Mouse (Mus musculus) embryonic fibroblast, embryonic 13.5 days (primary cell): Measurements from ENCODE around the gene Fam189a2.

Source experiments
- CTCF ChIP-seq: IDR thresholded peaks from 2 replicates; pipeline ENCODE4 v1.5.1; 2011; ENCODE audit warnings: mild to moderate bottlenecking, control low read depth, low read length, moderate library complexity, borderline replicate concordance; ENCODE audit not compliant: insufficient read depth
- POLR2A ChIP-seq: IDR thresholded peaks from 2 replicates; pipeline ENCODE4 v1.6.1; 2011; ENCODE audit warnings: low read depth, mild to moderate bottlenecking, control low read depth, low read length, moderate library complexity

DNA sequence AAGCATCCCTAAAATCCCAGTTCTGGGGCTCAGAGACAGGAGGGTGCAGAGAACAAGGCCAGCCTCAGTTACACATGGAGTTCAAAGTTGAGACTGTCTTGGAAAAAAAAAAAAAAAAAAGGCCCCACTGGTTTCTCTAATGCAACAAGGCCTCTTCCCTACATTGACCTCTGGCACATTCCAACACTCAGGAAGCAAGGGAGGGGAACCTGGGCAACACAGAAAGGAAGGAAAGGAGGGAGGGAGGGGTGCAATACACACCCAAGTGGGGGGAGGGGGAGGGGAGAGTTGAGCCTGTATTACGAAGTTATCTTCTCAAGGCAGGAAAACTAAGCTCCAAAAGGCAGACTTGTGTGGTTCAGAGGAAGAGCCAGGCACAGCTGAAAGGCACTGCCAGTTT is 13.4 kb downstream of the Fam189a2 start:
- TF ChIP-seq POLR2A = no peak
- no peak for TF ChIP-seq CTCF
